Mouse (Mus musculus) hindbrain, embryonic 13.5 days (tissue): ENCODE measurements around the gene Rad51b. TPM values are rescaled to one million over a fixed set of nuclear protein-coding genes. Genes with fewer than 3 reads are reported as not detected.

Experiments used
- ATAC-seq: fragments of 200-750 bp; cut with Nextera tagmentation; 2 replicates; pipeline ENCODE4 v1.8.0; 2017; ENCODE audit warnings: moderate TSS enrichment; ENCODE audit not compliant: low FRiP score
- H3K27ac ChIP-seq: fragments of 300-500 bp; sonication (generic); 2 replicates; pipeline ENCODE4 v1.5.1; 2015; ENCODE audit warnings: inconsistent platforms, mild to moderate bottlenecking, moderate library complexity
- H3K27me3 ChIP-seq: fragments of 300-500 bp; sonication (generic); 2 replicates; pipeline ENCODE4 v1.6.1; 2015; ENCODE audit warnings: mild to moderate bottlenecking, inconsistent platforms
- H3K36me3 ChIP-seq: fragments of 300-500 bp; sonication (generic); 2 replicates; pipeline ENCODE4 v1.6.1; 2015; ENCODE audit warnings: mild to moderate bottlenecking, inconsistent platforms
- H3K4me1 ChIP-seq: fragments of 300-500 bp; sonication (generic); replicated peaks from 2 replicates; pipeline ENCODE4 v1.6.1; 2015; ENCODE audit warnings: inconsistent platforms
- H3K4me2 ChIP-seq: fragments of 300-500 bp; sonication (generic); 2 replicates; pipeline ENCODE4 v1.6.1; 2015; ENCODE audit warnings: inconsistent platforms, mild to moderate bottlenecking, moderate library complexity
- H3K4me3 ChIP-seq: fragments of 300-500 bp; sonication (generic); 2 replicates; pipeline ENCODE4 v1.5.1; 2015; ENCODE audit warnings: mild to moderate bottlenecking, inconsistent platforms
- H3K9ac ChIP-seq: fragments of 300-500 bp; sonication (generic); 2 replicates; pipeline ENCODE4 v1.6.1; 2015; ENCODE audit warnings: mild to moderate bottlenecking, inconsistent platforms
- H3K9me3 ChIP-seq: fragments of 300-500 bp; sonication (generic); 2 replicates; pipeline ENCODE4 v1.6.1; 2016; ENCODE audit warnings: inconsistent platforms
- WGBS: fragments of 180-500 bp; shearing (Covaris S2); methylation state at CpG from one replicate; pipeline ENCODE4 v1.1.7; 2015; 5-methylcytosine and 5-hydroxymethylcytosine counted together
- polyA plus RNA-seq: library from polyadenylated mRNA; unstranded; fragments of >200 nt; fragmentation: Nextera tagmentation; extraction: Ambion mirVana; gene quantifications from 2 replicates; pipeline ENCODE4 v1.2.1, GENCODE M21; 2015

The Rad51b gene
- polyA plus RNA-seq, 1 experiment from 2014 or later, result 2.4 TPM

DNA sequence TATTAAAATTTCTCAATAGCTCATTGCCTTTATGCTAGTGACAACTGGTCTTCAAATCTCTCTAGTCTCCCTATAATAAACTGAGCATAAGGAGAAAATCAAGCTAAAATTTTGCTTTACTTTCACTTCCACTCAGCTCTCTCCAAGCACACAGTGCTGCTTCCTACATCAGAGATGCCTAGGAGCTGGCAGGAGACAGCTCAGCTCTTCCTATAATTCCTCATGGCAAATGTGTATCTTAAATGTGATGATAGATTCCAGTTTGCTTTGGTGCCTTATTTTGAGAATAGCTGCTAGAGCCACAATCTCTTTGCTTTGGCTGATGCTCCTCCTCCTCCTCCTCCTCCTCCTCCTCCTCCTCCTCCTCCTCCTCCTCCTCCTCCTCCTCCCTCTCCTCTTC is 428.6 kb downstream of the Rad51b start:
- no peak for ATAC-seq
- Histone ChIP-seq H3K9ac (no peak overlapping the region), H3K36me3 (no peaks in the 10 kb centered on the region), H3K4me3 (no peak overlapping the region), H3K9me3 (peaks cover 15% of the 10 kb centered on the region), H3K27me3 (no peaks in the 10 kb centered on the region), H3K27ac (no peak overlapping the region), H3K4me1 (0 out of 2 replicates have a peak, but pooled peaks cover 10% of the 10 kb centered on the region), H3K4me2 (no peak overlapping the region)

DNA sequence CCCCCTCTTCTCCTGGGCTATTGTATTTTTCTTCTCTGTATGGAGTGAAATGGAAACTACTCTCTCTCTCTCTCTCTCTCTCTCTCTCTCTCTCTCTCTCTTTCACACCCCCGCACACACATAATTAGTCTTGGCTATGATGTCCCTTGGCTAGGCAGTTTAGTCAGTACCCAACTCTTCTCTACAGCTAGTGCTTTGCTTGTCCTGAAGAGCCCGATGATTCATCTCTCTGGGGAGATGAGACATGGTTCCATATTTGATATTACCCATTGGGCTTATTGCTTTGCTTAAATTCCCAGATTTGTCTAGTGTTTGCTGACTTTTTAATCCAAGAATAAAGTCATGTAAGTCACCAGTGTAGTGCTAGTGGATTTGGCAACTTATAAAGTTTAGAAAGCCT is 429.0 kb downstream of the Rad51b start:
- Histone ChIP-seq H3K4me3 (no peak overlapping the region), H3K36me3 (no peaks in the 10 kb centered on the region), H3K9me3 (peaks cover 15% of the 10 kb centered on the region), H3K4me2 (no peak overlapping the region), H3K27me3 (no peaks in the 10 kb centered on the region), H3K9ac (no peak overlapping the region), H3K4me1 (0 out of 2 replicates have a peak, but pooled peaks cover 10% of the 10 kb centered on the region), H3K27ac (no peak overlapping the region)
- ATAC-seq, result no peak
- 69% methylated on average over 2 of the region's 2 CpGs for WGBS

DNA sequence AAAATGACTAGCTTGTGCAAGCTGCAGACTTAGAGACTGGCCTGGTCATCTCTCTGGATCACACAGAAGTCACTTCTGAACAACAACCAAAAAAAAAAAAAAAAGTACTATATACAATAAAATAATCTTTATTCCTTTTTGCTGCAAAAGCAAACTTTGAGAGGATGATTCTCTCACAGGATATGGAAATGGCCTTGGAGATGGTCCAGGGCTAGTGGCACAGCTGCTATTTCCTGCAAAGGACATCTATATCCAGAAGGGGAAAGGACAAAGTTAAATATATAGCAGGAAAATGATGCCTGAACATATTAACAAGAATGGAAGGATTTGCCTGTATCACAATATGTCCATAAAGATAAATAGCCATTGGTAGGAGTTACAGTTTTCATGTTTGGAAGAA is 429.9 kb downstream of the Rad51b start:
- H3K27me3 ChIP-seq, result no peaks in the 10 kb centered on the region
- no peak overlapping the region for H3K27ac ChIP-seq
- H3K36me3 ChIP-seq, result no peaks in the 10 kb centered on the region
- H3K4me1 ChIP-seq, result 0 out of 2 replicates have a peak, but pooled peaks cover 12% of the 10 kb centered on the region
- no peak overlapping the region for H3K4me3 ChIP-seq
- ATAC-seq, result no peak
- peaks cover 15% of the 10 kb centered on the region for H3K9me3 ChIP-seq
- no peak overlapping the region for H3K9ac ChIP-seq
- H3K4me2 ChIP-seq, result no peak overlapping the region

DNA sequence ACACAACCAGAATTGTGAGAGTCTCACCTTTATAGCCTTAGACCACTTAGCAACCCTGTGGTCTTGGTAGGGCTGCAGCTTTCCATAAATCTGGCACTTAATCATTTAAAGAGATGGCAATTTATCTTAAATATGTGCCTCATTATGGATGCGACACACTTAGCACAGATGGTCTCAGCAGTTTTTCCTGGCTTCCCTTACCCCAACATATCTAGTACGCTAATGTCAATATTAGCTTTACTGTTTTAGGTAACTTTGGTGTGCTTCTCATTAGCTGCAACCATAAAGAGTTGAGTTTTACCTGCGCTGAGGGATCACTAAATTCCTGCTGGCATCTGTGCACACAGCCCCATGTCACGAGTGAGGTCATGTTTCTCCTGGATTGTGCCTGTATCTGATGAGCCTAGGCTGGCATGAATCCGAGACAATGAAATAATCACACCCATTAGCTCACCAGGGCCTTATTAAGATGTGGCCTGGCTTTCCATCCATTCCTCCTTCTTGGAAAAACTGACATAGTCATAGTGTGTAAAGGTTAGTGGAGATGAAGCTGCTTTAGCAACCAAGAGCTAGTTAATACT is 432.9 kb downstream of the Rad51b start:
- H3K9me3 ChIP-seq, result peaks cover 15% of the 10 kb centered on the region
- H3K9ac ChIP-seq, result no peak overlapping the region
- H3K27me3 ChIP-seq, result no peaks in the 10 kb centered on the region
- ATAC-seq, result no peak
- H3K27ac ChIP-seq, result no peak overlapping the region
- H3K4me3 ChIP-seq, result no peak overlapping the region
- H3K4me1 ChIP-seq, result peaks cover 21% of the 10 kb centered on the region; the same call in 1 of the 2 replicates
- no peaks in the 10 kb centered on the region for H3K36me3 ChIP-seq
- 70% methylated on average over 5 of the region's 5 CpGs for WGBS
- H3K4me2 ChIP-seq, result no peak overlapping the region

DNA sequence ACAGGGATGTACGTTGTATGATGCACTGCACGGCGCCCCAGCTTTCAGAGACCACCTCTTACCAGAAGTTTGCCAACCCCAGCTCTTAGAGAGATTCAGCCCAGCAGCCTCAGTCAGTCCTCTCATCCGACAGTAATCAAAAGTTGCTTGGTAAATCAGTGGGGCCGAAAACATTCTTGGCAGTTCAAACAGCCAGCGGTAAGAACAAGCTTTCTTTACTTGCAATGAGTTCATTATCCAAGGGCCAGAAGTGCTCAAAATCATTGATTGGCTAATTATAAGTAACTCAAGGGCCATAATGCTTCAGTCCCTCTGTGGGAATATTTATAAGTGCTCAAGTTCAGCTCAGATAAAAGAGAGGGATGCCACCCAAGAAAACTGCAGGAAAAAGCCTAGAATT is 434.8 kb downstream of the Rad51b start:
- Histone ChIP-seq H3K9ac (no peak overlapping the region), H3K4me1 (peaks cover 26% of the 10 kb centered on the region; the same call in 1 of the 2 replicates), H3K4me2 (no peak overlapping the region), H3K27ac (0 out of 2 replicates have a peak overlapping the region, but pooled peaks have one; percentile 30), H3K36me3 (no peaks in the 10 kb centered on the region), H3K27me3 (no peaks in the 10 kb centered on the region), H3K9me3 (peaks cover 15% of the 10 kb centered on the region), H3K4me3 (no peak overlapping the region)
- 79% methylated on average over 6 of the region's 6 CpGs for WGBS
- ATAC-seq, result no peak

DNA sequence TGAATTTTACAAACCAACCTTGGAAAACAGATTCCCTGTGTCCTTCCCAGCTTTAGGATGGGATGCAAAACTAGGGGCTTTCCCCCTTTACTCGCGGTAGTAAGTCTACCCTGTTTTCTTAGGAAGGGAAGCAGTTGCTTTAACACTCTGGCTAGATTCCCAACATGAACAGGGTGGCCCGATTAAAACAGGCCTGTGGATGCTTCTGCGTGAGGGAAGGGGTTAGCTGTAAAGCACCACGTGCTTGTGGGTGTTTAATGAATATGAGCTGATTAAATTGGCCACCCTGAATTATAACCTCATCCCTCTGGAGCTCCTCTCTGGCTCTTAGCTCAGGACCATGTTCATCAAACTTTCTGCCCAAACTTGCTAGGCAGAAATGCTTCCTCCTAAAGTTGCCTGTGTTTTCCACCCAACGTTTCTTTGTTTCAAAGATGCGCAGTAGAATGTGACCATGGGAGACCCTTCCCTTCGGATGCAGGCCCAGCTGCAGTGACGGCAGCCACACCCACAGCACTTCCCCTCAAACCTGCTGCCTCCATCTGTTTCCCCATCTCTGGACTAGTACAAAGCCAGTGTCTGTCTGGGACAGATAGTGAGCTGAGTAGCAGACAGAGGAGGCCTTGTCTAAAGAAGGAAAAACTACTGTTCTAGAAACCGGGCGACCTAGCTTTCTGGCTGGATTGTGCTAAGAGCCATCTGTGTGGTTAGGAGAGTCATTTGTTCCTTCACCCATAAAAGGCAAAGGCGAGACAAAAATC is 435.5 kb downstream of the Rad51b start:
- no peak for ATAC-seq
- Histone ChIP-seq H3K9ac (no peak overlapping the region), H3K4me1 (peaks cover 26% of the 10 kb centered on the region; the same call in 1 of the 2 replicates), H3K4me3 (no peak overlapping the region), H3K9me3 (peaks cover 14% of the 10 kb centered on the region), H3K4me2 (no peak overlapping the region), H3K27ac (0 out of 2 replicates have a peak overlapping the region, but pooled peaks have one; percentile 30), H3K36me3 (no peaks in the 10 kb centered on the region), H3K27me3 (no peaks in the 10 kb centered on the region)
- WGBS, result 45% methylated on average over 12 of the region's 12 CpGs

DNA sequence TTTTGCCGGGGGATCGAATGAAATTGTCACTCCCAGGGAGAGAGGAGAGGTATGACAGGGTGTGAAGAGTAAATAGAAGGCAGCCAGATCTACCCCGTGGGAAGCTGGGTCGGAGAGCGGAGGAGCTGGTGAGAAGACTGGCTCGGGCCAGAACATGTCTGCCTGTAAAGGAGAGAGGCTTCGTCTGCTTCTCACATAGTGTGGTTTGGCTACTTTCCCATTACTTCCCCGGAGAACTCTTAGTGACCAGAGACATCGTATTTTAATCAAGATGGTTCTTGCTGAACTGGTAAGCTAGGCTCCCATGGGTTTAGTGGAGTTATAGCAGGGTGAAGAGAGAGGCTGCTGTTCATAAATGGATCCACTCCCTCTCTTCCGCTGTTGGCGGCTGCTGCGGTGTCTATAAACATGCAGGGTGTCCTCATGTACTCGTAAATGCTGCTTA is 438.3 kb downstream of the Rad51b start:
- H3K4me1 ChIP-seq, result peaks cover 18% of the 10 kb centered on the region; the same call in 1 of the 2 replicates
- no peak overlapping the region for H3K9ac ChIP-seq
- no peak overlapping the region for H3K4me2 ChIP-seq
- H3K4me3 ChIP-seq, result no peak overlapping the region
- no peak for ATAC-seq
- H3K9me3 ChIP-seq, result no peaks in the 10 kb centered on the region
- no peaks in the 10 kb centered on the region for H3K36me3 ChIP-seq
- H3K27me3 ChIP-seq, result no peaks in the 10 kb centered on the region
- whole genome bisulfite sequencing, result 75% methylated on average over 13 of the region's 13 CpGs
- H3K27ac ChIP-seq, result no peak overlapping the region

DNA sequence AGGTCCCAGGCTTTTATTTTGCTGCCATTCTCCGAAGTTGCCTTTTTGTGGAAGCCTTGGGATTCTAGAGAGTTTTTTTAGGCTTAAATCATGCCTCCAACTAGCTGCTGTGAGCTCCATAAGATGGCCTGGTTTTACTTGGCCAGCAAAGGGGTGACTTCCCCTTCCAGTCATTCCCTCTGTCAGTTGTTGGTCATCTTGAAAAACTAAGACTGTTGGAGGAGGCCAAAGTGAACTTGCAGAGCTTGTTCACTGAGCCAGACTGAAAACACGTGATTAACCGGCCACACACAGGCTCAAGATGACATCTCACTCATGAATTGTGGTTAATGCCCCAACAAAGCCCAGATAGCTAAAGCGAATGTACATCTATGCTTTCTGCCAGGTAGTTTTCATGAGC is 438.8 kb downstream of the Rad51b start:
- Histone ChIP-seq H3K9ac (no peak overlapping the region), H3K27ac (no peak overlapping the region), H3K4me2 (no peak overlapping the region), H3K9me3 (no peaks in the 10 kb centered on the region), H3K27me3 (no peaks in the 10 kb centered on the region), H3K36me3 (no peaks in the 10 kb centered on the region), H3K4me3 (no peak overlapping the region), H3K4me1 (peaks cover 16% of the 10 kb centered on the region; the same call in 1 of the 2 replicates)
- 89% methylated on average over 4 of the region's 4 CpGs for WGBS
- ATAC-seq, result no peak

DNA sequence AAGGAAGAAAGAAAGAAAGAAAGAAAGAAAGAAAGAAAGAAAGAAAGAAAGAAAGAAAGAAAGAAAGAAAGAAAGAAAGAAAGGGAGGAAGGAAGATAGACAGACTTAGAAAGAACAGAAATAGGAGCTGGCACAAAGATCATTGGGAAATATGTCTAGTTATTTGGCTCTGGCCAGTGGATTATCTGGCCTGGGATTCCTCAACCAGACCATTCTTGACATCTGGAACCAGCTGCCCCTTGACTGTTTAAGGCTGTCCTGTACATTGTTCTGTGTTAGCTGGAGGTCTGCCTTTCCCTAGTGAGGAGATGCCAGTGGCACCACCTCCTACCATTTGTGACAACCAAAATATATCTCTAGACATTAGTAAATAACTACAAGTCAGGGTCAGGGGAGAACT is 441.6 kb downstream of the Rad51b start:
- Histone ChIP-seq H3K4me3 (no peak overlapping the region), H3K9me3 (no peaks in the 10 kb centered on the region), H3K4me2 (no peak overlapping the region), H3K27me3 (no peaks in the 10 kb centered on the region), H3K36me3 (no peaks in the 10 kb centered on the region), H3K4me1 (peaks cover 16% of the 10 kb centered on the region), H3K9ac (no peak overlapping the region), H3K27ac (no peak overlapping the region)
- no peak for ATAC-seq

DNA sequence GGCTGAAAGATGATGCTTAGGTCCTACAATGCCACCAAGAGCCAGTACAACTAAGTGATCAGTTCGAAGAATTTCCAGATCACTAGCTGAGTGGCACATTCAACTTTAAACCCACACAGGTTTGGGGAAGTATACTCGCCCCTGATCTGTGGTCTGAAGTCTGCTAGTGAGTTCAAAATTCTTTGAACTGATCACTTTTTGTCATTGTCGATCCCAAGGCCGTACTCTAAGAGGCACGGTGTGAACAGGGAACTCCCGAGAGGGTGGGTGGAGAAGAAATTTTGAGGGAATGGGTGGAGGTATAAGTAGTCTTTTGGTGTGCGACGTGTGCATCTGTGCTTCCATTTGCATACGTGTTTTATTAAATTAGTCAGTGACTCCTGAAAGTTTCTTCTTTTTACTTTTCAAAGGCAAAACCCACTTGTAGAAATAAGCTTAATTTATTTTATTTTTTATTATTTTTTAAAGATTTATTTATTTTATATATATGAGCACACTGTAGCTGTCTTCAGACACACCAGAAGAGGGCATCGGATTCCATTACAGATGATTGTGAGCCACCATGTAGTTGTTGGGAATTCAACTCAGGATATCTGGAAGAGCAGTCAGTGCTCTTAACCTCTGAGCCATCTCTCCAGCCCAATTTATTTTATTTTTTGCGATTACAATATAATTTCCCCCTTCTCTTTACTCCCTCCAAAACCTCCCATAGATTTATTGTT is 443.0 kb downstream of the Rad51b start:
- 93% methylated on average over 11 of the region's 11 CpGs for WGBS
- H3K9ac ChIP-seq, result no peak overlapping the region
- H3K9me3 ChIP-seq, result no peaks in the 10 kb centered on the region
- no peaks in the 10 kb centered on the region for H3K27me3 ChIP-seq
- H3K4me2 ChIP-seq, result no peak overlapping the region
- peaks cover 16% of the 10 kb centered on the region for H3K4me1 ChIP-seq
- H3K27ac ChIP-seq, result no peak overlapping the region
- H3K4me3 ChIP-seq, result no peak overlapping the region
- H3K36me3 ChIP-seq, result no peaks in the 10 kb centered on the region
- ATAC-seq, result no peak

DNA sequence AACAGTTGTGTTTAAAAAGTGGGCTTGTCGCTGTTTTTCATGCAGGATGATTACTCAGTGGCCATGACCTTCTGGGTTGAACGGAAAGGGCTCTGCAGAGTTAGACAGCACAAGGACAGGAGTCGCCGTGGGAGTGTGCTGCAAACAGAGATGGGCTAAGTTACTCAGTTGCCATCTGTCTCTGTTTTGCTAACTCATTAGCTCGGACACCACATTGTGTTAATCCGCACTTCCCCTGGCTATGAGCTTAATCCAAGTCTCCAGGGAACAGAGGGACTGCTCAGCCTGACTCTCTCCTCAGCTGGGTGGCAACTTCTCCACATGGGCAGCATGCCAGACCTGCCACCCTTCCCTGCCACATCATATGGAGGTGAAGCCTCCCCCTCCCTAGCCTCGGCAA is 445.1 kb downstream of the Rad51b start:
- ATAC-seq, result no peak

DNA sequence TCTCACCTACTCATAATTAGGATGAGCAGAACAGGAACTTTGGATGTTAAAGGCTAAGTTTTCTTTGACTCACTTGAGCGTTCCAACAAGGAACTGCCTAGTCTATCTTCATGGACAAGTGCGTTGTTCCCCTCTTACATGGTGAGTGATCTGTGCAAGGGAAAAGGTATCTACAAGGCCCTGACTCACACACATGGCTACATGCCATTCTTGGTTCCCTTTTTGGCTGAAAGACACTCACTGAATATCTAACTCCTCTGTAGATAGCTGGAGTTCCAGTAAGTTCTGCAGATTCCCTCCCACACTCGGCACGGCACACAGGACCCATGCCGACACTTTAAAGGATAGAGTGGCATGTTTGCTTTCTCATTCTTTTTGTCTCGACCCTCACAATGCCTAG is 447.0 kb downstream of the Rad51b start:
- ATAC-seq, result no peak
- Histone ChIP-seq H3K27me3 (no peaks in the 10 kb centered on the region), H3K9me3 (no peaks in the 10 kb centered on the region), H3K4me2 (no peak overlapping the region), H3K4me1 (peaks cover 27% of the 10 kb centered on the region), H3K27ac (no peak overlapping the region), H3K36me3 (no peaks in the 10 kb centered on the region), H3K9ac (no peak overlapping the region), H3K4me3 (no peak overlapping the region)
- WGBS, result 78% methylated on average over 6 of the region's 6 CpGs

More for the DNA sequence above, 445.1 kb downstream of the Rad51b start:
- Histone ChIP-seq H3K9ac (no peak overlapping the region), H3K4me2 (no peak overlapping the region), H3K4me3 (no peak overlapping the region), H3K36me3 (no peaks in the 10 kb centered on the region), H3K27ac (no peak overlapping the region), H3K27me3 (no peaks in the 10 kb centered on the region), H3K9me3 (no peaks in the 10 kb centered on the region), H3K4me1 (peaks cover 22% of the 10 kb centered on the region)
- WGBS, result 33% methylated on average over 7 of the region's 7 CpGs
